Mouse (Mus musculus): ENCODE measurements around the gene Mrpl20. TPM values are rescaled to one million over a fixed set of nuclear protein-coding genes. Genes with fewer than 3 reads are reported as not detected.

The Mrpl20 gene
- polyA plus RNA-seq, 1 experiment from 2014 or later, result 175 TPM

GRCm38 (mm10) chr4:155856881-155857280 lies 54.2 kb downstream of the Mrpl20 start:
- 89% methylated on average over 3 of the region's 3 CpGs for WGBS
- H3K27me3 ChIP-seq, result no peaks in the 10 kb centered on the region
- peaks cover under 1% of the 10 kb centered on the region; the same call in 1 of the 2 replicates for H3K4me1 ChIP-seq
- H3K36me3 ChIP-seq, result peaks cover 69% of the 10 kb centered on the region
- no peak overlapping the region for H3K9ac ChIP-seq
- no peak overlapping the region for H3K4me3 ChIP-seq (replicated peaks)
- no peaks in the 10 kb centered on the region for H3K9me3 ChIP-seq (replicated peaks)
- H3K27ac ChIP-seq (replicated peaks), result no peak overlapping the region
- no peak overlapping the region for H3K4me2 ChIP-seq (replicated peaks)
- ATAC-seq (ENCODE audit: insufficient number of reproducible peaks, low FRiP score, low TSS enrichment, low read depth), result no peak

- Histone ChIP-seq H3K9me3 (replicated peaks) (no peaks in the 10 kb centered on the region), H3K27ac (replicated peaks) (no peak overlapping the region), H3K27me3 (no peaks in the 10 kb centered on the region), H3K4me3 (replicated peaks) (no peak overlapping the region), H3K4me2 (replicated peaks) (no peak overlapping the region), H3K36me3 (peaks cover 61% of the 10 kb centered on the region), H3K4me1 (no peaks in the 10 kb centered on the region), H3K9ac (no peak overlapping the region)
- ATAC-seq (ENCODE audit: insufficient number of reproducible peaks, low FRiP score, low TSS enrichment, low read depth), result no peak
- 17% methylated on average over 13 of the region's 13 CpGs for WGBS
These were observed 56.6 kb downstream of the Mrpl20 start for GRCm38 (mm10) chr4:155859318-155859717.

Small RNA genes lying within 50 kb of the gene (microRNA-seq; reads per million reads assigned to microRNA genes)
- not detected for gene Gm27743 (ENCODE audit: borderline number of aligned reads)

Other genes starting within 250 kb of the Mrpl20 start
- gene Nadk, start 240.5 kb upstream of the Mrpl20 start, polyA plus RNA-seq (2015; fragmentation: Nextera tagmentation; extraction: Ambion mirVana), result 83.0 and 88.5 TPM in 2 replicates
- 7.7 and 9.3 TPM in 2 replicates for gene Slc35e2, start 201.5 kb upstream of the Mrpl20 start, polyA plus RNA-seq (2015; fragmentation: Nextera tagmentation; extraction: Ambion mirVana)
- gene Cdk11b, start 178.0 kb upstream of the Mrpl20 start, polyA plus RNA-seq (2015; fragmentation: Nextera tagmentation; extraction: Ambion mirVana), result 62.1 and 65.6 TPM in 2 replicates
- gene Gm10563, start 157.5 kb upstream of the Mrpl20 start, polyA plus RNA-seq (2015; fragmentation: Nextera tagmentation; extraction: Ambion mirVana), result not detected in 2 replicates
- gene Mmp23, start 149.5 kb upstream of the Mrpl20 start, polyA plus RNA-seq (2015; fragmentation: Nextera tagmentation; extraction: Ambion mirVana), result 38.5 and 39.0 TPM in 2 replicates
- gene Mib2, start 133.7 kb upstream of the Mrpl20 start, polyA plus RNA-seq (2015; fragmentation: Nextera tagmentation; extraction: Ambion mirVana), result 36.3 and 36.8 TPM in 2 replicates
- 13.5 and 13.9 TPM in 2 replicates for gene Fndc10, start 108.5 kb upstream of the Mrpl20 start, polyA plus RNA-seq (2015; fragmentation: Nextera tagmentation; extraction: Ambion mirVana)
- gene Ssu72, start 98.1 kb upstream of the Mrpl20 start, polyA plus RNA-seq (2015; fragmentation: Nextera tagmentation; extraction: Ambion mirVana), result 135 and 140 TPM in 2 replicates
- gene Tmem240, start 68.1 kb upstream of the Mrpl20 start, polyA plus RNA-seq (2015; fragmentation: Nextera tagmentation; extraction: Ambion mirVana), result 1.6 and 2.2 TPM in 2 replicates
- 84.9 and 89.9 TPM in 2 replicates for gene Atad3a, start 41.8 kb upstream of the Mrpl20 start, polyA plus RNA-seq (2015; fragmentation: Nextera tagmentation; extraction: Ambion mirVana)
- gene Vwa1, start 28.2 kb upstream of the Mrpl20 start, polyA plus RNA-seq (2015; fragmentation: Nextera tagmentation; extraction: Ambion mirVana), result 14.2 and 17.4 TPM in 2 replicates
- 0.76 and 1.2 TPM in 2 replicates for gene Tmem88b, start 17.0 kb upstream of the Mrpl20 start, polyA plus RNA-seq (2015; fragmentation: Nextera tagmentation; extraction: Ambion mirVana)
- 0.29 and 0.71 TPM in 2 replicates for gene Ankrd65, start 12.4 kb upstream of the Mrpl20 start, polyA plus RNA-seq (2015; fragmentation: Nextera tagmentation; extraction: Ambion mirVana)
- 198 and 206 TPM in 2 replicates for gene Ccnl2, start 9.6 kb downstream of the Mrpl20 start, polyA plus RNA-seq (2015; fragmentation: Nextera tagmentation; extraction: Ambion mirVana)
- 142 TPM in 2 replicates for gene Aurkaip1, start 28.4 kb downstream of the Mrpl20 start, polyA plus RNA-seq (2015; fragmentation: Nextera tagmentation; extraction: Ambion mirVana)
- 137 and 141 TPM in 2 replicates for gene Mxra8, start 36.8 kb downstream of the Mrpl20 start, polyA plus RNA-seq (2015; fragmentation: Nextera tagmentation; extraction: Ambion mirVana)
- gene Dvl1, start 44.5 kb downstream of the Mrpl20 start, polyA plus RNA-seq (2015; fragmentation: Nextera tagmentation; extraction: Ambion mirVana), result 10.0 and 12.2 TPM in 2 replicates
- 0.48 and 0.56 TPM in 2 replicates for gene Tas1r3, start 60.5 kb downstream of the Mrpl20 start, polyA plus RNA-seq (2015; fragmentation: Nextera tagmentation; extraction: Ambion mirVana)
- gene Cptp, start 66.6 kb downstream of the Mrpl20 start, polyA plus RNA-seq (2015; fragmentation: Nextera tagmentation; extraction: Ambion mirVana), result 18.0 and 20.1 TPM in 2 replicates
- gene Ints11, start 66.7 kb downstream of the Mrpl20 start, polyA plus RNA-seq (2015; fragmentation: Nextera tagmentation; extraction: Ambion mirVana), result 71.7 and 73.1 TPM in 2 replicates
- 62.6 and 63.6 TPM in 2 replicates for gene Pusl1, start 88.9 kb downstream of the Mrpl20 start, polyA plus RNA-seq (2015; fragmentation: Nextera tagmentation; extraction: Ambion mirVana)
- gene Acap3, start 88.9 kb downstream of the Mrpl20 start, polyA plus RNA-seq (2015; fragmentation: Nextera tagmentation; extraction: Ambion mirVana), result 25.1 and 26.2 TPM in 2 replicates
- gene Ube2j2, start 141.0 kb downstream of the Mrpl20 start, polyA plus RNA-seq (2015; fragmentation: Nextera tagmentation; extraction: Ambion mirVana), result 108 and 109 TPM in 2 replicates
- gene C1qtnf12, start 159.4 kb downstream of the Mrpl20 start, polyA plus RNA-seq (2015; fragmentation: Nextera tagmentation; extraction: Ambion mirVana), result 68.2 and 73.8 TPM in 2 replicates
- 16.6 and 16.7 TPM in 2 replicates for gene B3galt6, start 189.8 kb downstream of the Mrpl20 start, polyA plus RNA-seq (2015; fragmentation: Nextera tagmentation; extraction: Ambion mirVana)
- 165 and 172 TPM in 2 replicates for gene Sdf4, start 190.0 kb downstream of the Mrpl20 start, polyA plus RNA-seq (2015; fragmentation: Nextera tagmentation; extraction: Ambion mirVana)
- gene Tnfrsf4, start 211.0 kb downstream of the Mrpl20 start, polyA plus RNA-seq (2015; fragmentation: Nextera tagmentation; extraction: Ambion mirVana), result 1.1 and 1.2 TPM in 2 replicates
- gene Tnfrsf18, start 223.3 kb downstream of the Mrpl20 start, polyA plus RNA-seq (2015; fragmentation: Nextera tagmentation; extraction: Ambion mirVana), result 6.0 and 7.1 TPM in 2 replicates

Data from embryonic facial prominence, embryonic 15.5 days (tissue).